Mouse (Mus musculus): ENCODE measurements around the gene Acp7. TPM values are rescaled to one million over a fixed set of nuclear protein-coding genes. Genes with fewer than 3 reads are reported as not detected.

Gene Acp7
- polyA plus RNA-seq, 1 experiment from 2014 or later: not detected

DNA sequence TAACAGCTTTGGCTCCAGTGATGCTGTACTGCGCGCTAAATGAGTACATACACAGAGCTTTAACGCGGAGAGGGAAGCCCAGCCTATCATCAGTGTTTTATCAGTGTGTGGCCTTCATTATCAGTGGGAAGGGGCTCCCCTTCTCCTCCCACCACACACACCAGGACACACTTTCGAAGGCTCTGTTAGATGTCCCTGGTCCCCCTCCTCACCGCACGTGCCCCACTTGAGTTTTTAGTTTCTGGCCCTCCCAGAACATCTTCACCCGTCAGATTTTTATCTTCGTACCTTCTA, 33.9 kb downstream of the Acp7 start:
- Histone ChIP-seq H3K4me1 (replicated peaks; ENCODE audit: control insufficient read depth, insufficient read depth, low read length) (peaks cover 50% of the 10 kb centered on the region), H3K27me3 (replicated peaks; ENCODE audit: control insufficient read depth, insufficient read depth, low read length) (no peaks in the 10 kb centered on the region), H3K36me3 (ENCODE audit: control insufficient read depth, insufficient read depth, low read length) (peaks cover 7% of the 10 kb centered on the region; the same call in 1 of the 2 replicates), H3K4me3 (ENCODE audit: low read depth, low read length) (peak overlapping the region; percentile 82), H3K9ac (ENCODE audit: low read depth, low read length) (peak overlapping the region; percentile 79), H3K9me3 (ENCODE audit: control insufficient read depth, low read length) (no peaks in the 10 kb centered on the region), H3K27ac (ENCODE audit: low read depth, low read length) (peak overlapping the region; percentile 89), H3K4me2 (peak overlapping the region; percentile 88)
- DNase-seq (ENCODE audit: low spot score) (no peak), ATAC-seq (replicated peaks; ENCODE audit: low FRiP score) (no peak)
- WGBS: 9% methylated on average over 9 of the region's 9 CpGs

DNA sequence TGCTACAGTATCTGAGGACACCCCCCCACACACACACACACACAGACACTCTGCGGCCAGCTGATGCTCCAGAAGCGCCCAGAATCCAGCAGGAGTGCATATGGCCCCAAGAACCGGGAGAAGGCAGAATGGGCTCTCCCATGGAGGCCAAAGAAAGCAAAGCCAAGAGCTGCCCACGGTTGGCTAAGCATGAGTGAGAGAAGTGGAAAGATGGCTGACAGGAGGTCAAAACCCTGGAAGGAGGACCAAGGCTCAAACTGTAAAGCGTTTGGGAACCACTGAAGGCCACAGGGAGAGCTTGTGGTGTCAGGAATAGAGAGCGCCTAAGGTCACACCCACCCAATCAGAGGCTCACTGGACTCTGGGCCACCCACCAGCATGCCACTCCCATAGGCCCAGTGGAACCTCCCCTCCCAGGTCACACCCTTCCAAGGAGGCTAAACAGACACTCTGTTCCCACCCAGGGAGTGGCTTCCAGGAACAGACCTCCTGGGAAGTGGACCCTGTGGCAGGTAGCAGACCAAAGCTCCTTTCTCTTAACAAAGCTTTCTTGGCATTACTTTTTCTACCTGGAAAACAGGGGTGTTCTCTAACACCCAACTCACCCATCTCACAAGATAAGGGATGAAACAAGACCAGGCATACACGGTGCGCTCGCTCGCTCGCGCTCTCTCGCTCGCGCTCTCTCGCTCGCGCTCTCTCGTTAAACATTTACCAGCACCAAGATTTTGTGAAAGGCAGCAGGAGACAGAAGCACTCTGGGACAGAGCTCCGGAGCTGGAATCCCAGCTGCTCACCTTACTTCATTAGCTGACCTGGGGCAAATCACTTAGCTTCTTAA, 34.5 kb downstream of the Acp7 start:
- H3K4me3 ChIP-seq (ENCODE audit: low read depth, low read length): peak overlapping the region; percentile 82
- WGBS: 37% methylated on average over 20 of the region's 20 CpGs

DNA sequence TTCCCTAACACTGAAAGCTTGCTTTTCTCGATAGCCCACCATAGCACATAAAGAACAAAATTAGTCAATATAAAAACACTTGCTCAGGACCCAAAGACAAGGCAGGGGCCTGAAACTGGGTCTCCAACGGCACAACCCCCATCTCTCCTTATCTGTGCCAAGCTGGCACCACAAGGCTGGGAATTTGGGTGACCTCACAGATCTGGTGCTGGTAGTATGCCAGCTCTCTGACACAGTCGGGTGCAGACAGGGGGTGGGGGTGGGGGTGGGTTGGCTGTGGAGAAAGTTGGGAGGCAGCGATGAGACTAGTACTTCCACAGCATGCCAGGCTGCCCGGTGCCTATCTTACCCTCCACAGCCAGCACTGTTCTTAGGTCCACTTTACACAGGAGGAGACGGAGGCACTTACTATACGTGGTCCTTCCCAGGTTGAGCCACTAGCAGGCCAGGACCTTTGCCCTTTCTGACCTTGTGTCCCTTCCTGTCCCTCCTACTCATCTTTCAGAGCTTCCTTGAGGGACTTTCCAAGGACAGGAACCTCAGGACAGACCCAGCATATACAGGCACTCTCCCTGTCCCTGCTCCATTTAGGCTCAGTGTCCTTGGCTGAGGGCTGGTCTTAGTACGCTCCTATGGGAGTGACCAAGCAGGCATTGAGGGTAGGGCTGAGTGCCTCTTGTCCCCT, 35.2 kb downstream of the Acp7 start:
- Histone ChIP-seq H3K36me3 (ENCODE audit: control insufficient read depth, insufficient read depth, low read length) (peaks cover 7% of the 10 kb centered on the region; the same call in 1 of the 2 replicates), H3K4me3 (ENCODE audit: low read depth, low read length) (peak overlapping the region; percentile 82), H3K9me3 (ENCODE audit: control insufficient read depth, low read length) (no peaks in the 10 kb centered on the region), H3K27me3 (replicated peaks; ENCODE audit: control insufficient read depth, insufficient read depth, low read length) (no peaks in the 10 kb centered on the region), H3K4me1 (replicated peaks; ENCODE audit: control insufficient read depth, insufficient read depth, low read length) (peaks cover 58% of the 10 kb centered on the region), H3K27ac (ENCODE audit: low read depth, low read length) (peak overlapping the region; percentile 89; the same call in 1 of the 2 replicates), H3K9ac (ENCODE audit: low read depth, low read length) (peak overlapping the region; percentile 31), H3K4me2 (peak overlapping the region; percentile 88)
- ATAC-seq (replicated peaks; ENCODE audit: low FRiP score) (no peak), DNase-seq (ENCODE audit: low spot score) (no peak)
- 82% methylated on average over 8 of the region's 8 CpGs for WGBS

More for the DNA sequence above, 34.5 kb downstream of the Acp7 start:
- H3K27ac ChIP-seq (ENCODE audit: low read depth, low read length): peak overlapping the region; percentile 89
- no peaks in the 10 kb centered on the region for H3K27me3 ChIP-seq (replicated peaks; ENCODE audit: control insufficient read depth, insufficient read depth, low read length)
- peaks cover 55% of the 10 kb centered on the region for H3K4me1 ChIP-seq (replicated peaks; ENCODE audit: control insufficient read depth, insufficient read depth, low read length)
- peaks cover 7% of the 10 kb centered on the region; the same call in 1 of the 2 replicates for H3K36me3 ChIP-seq (ENCODE audit: control insufficient read depth, insufficient read depth, low read length)
- H3K9ac ChIP-seq (ENCODE audit: low read depth, low read length): peak overlapping the region; percentile 79
- no peaks in the 10 kb centered on the region for H3K9me3 ChIP-seq (ENCODE audit: control insufficient read depth, low read length)
- DNase-seq (ENCODE audit: low spot score) (peak; percentile 72), ATAC-seq (replicated peaks; ENCODE audit: low FRiP score) (peak; percentile 83)
- peak overlapping the region; percentile 88 for H3K4me2 ChIP-seq

DNA sequence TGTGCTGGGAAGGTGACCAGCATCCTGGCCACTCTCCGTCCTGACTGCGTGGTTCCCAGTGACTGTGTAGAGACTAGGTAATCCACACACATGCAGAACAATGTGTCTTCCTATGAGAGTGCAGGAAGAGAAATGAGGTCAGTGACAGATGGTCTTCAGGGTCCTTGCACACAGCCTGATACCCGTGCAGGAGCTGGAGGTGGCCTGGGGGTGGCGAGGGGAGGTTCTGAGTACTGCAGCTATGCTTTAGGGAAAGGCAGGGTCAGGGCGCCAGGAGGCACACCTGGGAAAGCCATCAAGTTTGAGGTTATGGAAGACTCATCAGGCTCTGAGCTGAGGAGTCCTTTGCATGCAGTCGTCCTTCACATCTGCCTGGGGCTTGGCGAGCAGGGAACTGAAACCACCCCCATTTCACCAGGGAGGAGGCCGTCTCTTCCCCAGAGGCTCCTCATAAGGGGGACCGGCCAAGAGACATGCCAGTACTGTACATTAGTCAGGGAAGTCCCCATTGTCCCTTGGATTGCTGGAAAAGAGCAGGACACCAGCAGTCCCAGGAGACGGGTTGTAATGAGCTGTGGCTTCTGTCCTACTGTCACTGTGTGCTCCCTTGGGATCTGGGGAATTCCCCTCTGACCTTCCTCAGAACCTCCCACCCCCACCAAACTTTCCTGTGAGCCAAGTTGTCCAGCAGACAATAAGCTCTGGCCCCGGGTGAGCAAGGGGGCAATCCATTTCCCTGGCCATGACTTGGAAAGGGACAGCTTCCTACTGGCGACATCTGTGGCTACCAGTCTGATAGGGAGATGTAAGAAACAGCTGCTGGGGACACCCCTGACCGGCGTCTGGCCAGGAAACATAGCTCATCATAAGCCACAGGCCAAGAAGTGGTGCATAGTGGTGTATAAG, 37.7 kb downstream of the Acp7 start:
- Histone ChIP-seq H3K27ac (ENCODE audit: low read depth, low read length) (no peak overlapping the region), H3K4me2 (no peak overlapping the region; the same call in 1 of the 2 replicates), H3K36me3 (ENCODE audit: control insufficient read depth, insufficient read depth, low read length) (peaks cover 7% of the 10 kb centered on the region; the same call in 1 of the 2 replicates), H3K4me3 (ENCODE audit: low read depth, low read length) (no peak overlapping the region), H3K27me3 (replicated peaks; ENCODE audit: control insufficient read depth, insufficient read depth, low read length) (no peaks in the 10 kb centered on the region), H3K9me3 (ENCODE audit: control insufficient read depth, low read length) (no peaks in the 10 kb centered on the region), H3K9ac (ENCODE audit: low read depth, low read length) (no peak overlapping the region), H3K4me1 (replicated peaks; ENCODE audit: control insufficient read depth, insufficient read depth, low read length) (peaks cover 62% of the 10 kb centered on the region)
- ATAC-seq (replicated peaks; ENCODE audit: low FRiP score) (no peak), DNase-seq (ENCODE audit: low spot score) (no peak)
- WGBS: 55% methylated on average over 14 of the region's 14 CpGs

DNA sequence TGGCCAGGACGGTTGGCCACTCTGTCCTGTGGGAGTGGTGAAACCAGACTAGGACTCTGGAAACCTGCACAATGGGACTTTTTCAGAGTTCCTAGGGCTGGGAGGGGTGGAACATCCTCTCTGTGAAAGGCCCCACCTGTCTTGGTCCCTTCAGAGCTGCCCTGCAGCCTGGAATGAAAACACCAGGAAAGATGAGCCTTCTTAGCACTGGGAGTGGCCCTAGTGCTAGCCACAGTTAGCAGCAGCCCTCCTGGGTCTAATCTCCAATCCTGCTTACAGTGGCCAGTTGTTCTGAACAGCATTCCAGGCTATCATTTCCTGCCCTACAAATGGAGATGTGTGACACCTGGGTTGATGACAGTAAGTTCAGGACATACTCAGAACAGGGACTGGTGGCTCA, 39.3 kb downstream of the Acp7 start:
- H3K27me3 ChIP-seq (replicated peaks; ENCODE audit: control insufficient read depth, insufficient read depth, low read length): no peaks in the 10 kb centered on the region
- no peak overlapping the region for H3K4me2 ChIP-seq
- no peaks in the 10 kb centered on the region for H3K9me3 ChIP-seq (ENCODE audit: control insufficient read depth, low read length)
- H3K4me1 ChIP-seq (replicated peaks; ENCODE audit: control insufficient read depth, insufficient read depth, low read length): peaks cover 73% of the 10 kb centered on the region
- ATAC-seq (replicated peaks; ENCODE audit: low FRiP score) (no peak), DNase-seq (ENCODE audit: low spot score) (no peak)
- no peak overlapping the region for H3K27ac ChIP-seq (ENCODE audit: low read depth, low read length)
- H3K36me3 ChIP-seq (ENCODE audit: control insufficient read depth, insufficient read depth, low read length): peaks cover 7% of the 10 kb centered on the region; the same call in 1 of the 2 replicates
- WGBS: 81% methylated on average over 1 of the region's 1 CpGs
- no peak overlapping the region for H3K9ac ChIP-seq (ENCODE audit: low read depth, low read length)
- H3K4me3 ChIP-seq (ENCODE audit: low read depth, low read length): no peak overlapping the region

DNA sequence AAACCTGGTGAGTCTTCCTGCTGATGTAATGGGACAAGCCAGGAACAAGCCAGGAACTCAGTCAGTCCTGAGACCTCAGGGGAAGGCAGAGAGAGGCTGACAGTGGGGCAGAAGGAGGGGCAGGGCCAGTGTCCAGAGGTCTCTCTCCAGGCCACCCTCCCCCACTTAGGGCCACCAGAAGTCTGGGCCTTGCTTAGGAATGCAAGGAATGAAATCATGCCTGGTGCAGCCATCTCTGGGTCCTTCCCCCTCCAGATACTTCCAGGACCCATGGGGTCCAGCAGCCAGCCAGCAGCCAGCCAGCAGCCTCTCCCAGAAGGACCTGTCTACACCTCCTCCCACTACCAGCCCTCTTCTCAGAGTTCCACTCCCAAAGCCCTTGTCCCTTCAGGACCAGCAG, 43.5 kb downstream of the Acp7 start:
- Histone ChIP-seq H3K36me3 (ENCODE audit: control insufficient read depth, insufficient read depth, low read length) (no peaks in the 10 kb centered on the region), H3K27me3 (replicated peaks; ENCODE audit: control insufficient read depth, insufficient read depth, low read length) (no peaks in the 10 kb centered on the region), H3K9me3 (ENCODE audit: control insufficient read depth, low read length) (no peaks in the 10 kb centered on the region), H3K4me1 (replicated peaks; ENCODE audit: control insufficient read depth, insufficient read depth, low read length) (peaks cover 69% of the 10 kb centered on the region), H3K9ac (ENCODE audit: low read depth, low read length) (0 out of 2 replicates have a peak overlapping the region, but pooled peaks have one; percentile 1), H3K4me3 (ENCODE audit: low read depth, low read length) (no peak overlapping the region), H3K4me2 (no peak overlapping the region), H3K27ac (ENCODE audit: low read depth, low read length) (peak overlapping the region; percentile 39)
- DNase-seq (ENCODE audit: low spot score) (no peak), ATAC-seq (replicated peaks; ENCODE audit: low FRiP score) (no peak)

DNA sequence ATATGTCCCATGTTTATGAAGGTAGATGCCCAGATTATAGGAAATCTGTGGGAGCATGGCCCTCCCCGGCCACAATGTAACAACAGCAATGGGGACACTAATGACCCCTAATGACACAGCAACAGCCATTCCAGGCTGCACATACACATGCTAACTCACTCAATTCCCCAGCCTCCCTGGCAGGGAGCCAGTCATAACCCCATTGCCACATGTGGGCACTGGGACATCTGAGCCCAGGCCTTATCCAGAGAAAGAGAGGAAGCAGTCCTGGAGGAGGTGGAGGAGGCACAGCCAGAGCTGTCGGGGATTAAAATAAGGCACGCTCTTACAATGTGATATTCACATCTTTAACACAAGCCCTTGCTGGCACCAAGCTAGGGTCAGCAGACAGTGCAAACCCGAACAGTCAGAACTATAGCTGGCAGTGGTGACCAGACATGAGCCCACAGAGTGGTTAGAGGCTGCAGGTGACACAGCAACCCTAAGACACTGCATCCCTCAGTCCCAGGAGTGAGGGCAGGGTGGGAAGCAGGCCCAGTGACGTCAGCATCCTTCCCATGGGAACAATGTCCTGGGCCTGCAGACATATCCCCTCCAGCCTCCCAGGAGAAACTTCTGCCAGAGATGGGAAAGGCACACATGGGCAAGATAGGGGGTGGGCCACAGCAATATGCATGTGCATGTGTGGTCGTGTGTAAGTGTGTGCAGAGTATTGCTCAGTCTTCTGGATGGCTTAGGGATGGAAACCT, 44.3 kb downstream of the Acp7 start:
- Histone ChIP-seq H3K27ac (ENCODE audit: low read depth, low read length) (no peak overlapping the region), H3K9me3 (ENCODE audit: control insufficient read depth, low read length) (no peaks in the 10 kb centered on the region), H3K4me1 (replicated peaks; ENCODE audit: control insufficient read depth, insufficient read depth, low read length) (peaks cover 69% of the 10 kb centered on the region), H3K27me3 (replicated peaks; ENCODE audit: control insufficient read depth, insufficient read depth, low read length) (no peaks in the 10 kb centered on the region), H3K4me2 (no peak overlapping the region), H3K9ac (ENCODE audit: low read depth, low read length) (no peak overlapping the region), H3K4me3 (ENCODE audit: low read depth, low read length) (no peak overlapping the region), H3K36me3 (ENCODE audit: control insufficient read depth, insufficient read depth, low read length) (no peaks in the 10 kb centered on the region)
- DNase-seq (ENCODE audit: low spot score): no peak
- 67% methylated on average over 6 of the region's 6 CpGs for WGBS
- no peak for ATAC-seq (replicated peaks; ENCODE audit: low FRiP score)

DNA sequence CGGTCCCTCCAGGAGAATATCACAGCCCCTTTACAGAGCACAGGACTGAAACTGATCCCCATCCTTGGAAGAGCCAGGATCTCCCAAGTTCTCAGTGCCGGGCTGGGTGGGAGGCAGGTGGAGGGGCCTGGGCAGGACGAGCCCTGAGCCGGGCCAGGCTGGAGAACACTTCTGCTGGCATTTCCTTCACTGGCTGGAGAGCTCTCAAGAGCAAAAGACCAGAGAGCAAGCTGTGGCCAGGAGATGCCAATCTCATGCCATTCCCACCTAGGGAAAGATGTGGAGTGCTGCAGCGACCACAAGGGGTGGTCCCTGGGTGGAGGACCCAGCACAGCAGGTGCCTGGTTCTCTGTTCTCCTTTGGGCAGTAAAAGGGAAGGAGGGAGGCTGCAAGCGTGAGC, 46.1 kb downstream of the Acp7 start:
- H3K27me3 ChIP-seq (replicated peaks; ENCODE audit: control insufficient read depth, insufficient read depth, low read length): no peaks in the 10 kb centered on the region
- no peaks in the 10 kb centered on the region for H3K36me3 ChIP-seq (ENCODE audit: control insufficient read depth, insufficient read depth, low read length)
- no peak for DNase-seq (ENCODE audit: low spot score)
- no peak for ATAC-seq (replicated peaks; ENCODE audit: low FRiP score)
- H3K27ac ChIP-seq (ENCODE audit: low read depth, low read length): peak overlapping the region; percentile 87; the same call in 1 of the 2 replicates
- H3K9me3 ChIP-seq (ENCODE audit: control insufficient read depth, low read length): no peaks in the 10 kb centered on the region
- peaks cover 69% of the 10 kb centered on the region for H3K4me1 ChIP-seq (replicated peaks; ENCODE audit: control insufficient read depth, insufficient read depth, low read length)
- no peak overlapping the region for H3K4me3 ChIP-seq (ENCODE audit: low read depth, low read length)
- H3K9ac ChIP-seq (ENCODE audit: low read depth, low read length): peak overlapping the region; percentile 31; the same call in 1 of the 2 replicates
- H3K4me2 ChIP-seq: peak overlapping the region; percentile 50
- 79% methylated on average over 6 of the region's 6 CpGs for WGBS

Data from liver, embryonic 11.5 days (tissue).